ENCODE assay signal across 11 mouse cellular contexts in the genomic region with DNA sequence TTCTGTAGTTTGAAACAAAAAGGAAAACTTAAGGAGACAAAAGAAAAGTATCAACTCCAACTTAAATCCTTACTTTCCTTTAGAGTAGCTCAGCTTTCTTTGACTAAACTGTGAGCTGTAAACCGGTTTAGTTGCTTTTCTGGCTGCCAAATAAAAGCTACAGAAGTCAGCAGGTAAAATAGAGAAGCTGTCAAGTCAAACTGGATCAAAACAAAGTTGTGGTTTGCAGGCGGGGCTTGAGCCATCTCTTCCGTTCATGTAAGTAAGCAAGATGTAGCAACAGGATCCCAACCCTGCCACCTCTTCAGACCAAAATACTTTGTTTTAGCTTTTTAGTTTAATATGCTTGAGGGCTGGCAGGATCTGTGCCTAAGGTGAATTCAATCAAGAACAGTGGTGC. TPM values are rescaled to one million over a fixed set of nuclear protein-coding genes. Genes with fewer than 3 reads are reported as not detected.
A peak's percentile ranks its signal among the peaks of the same experiment; 100 is the strongest.
DNase-seq lines count a peak whose midpoint lies in the region; ATAC-seq and TF ChIP-seq lines count a peak whose summit lies in the region.
"Had no signal": no experiment of that assay in that cellular context is flagged by ENCODE, and none has a peak within 500 bp of the region (broad histone marks: within the 10 kb centered on the region; RNA-seq: fewer than 3 reads in every experiment).

No protein-coding gene starts in this region.

- no peaks in the 10 kb centered on the region for H3K27me3 ChIP-seq in limb, embryonic 14.5 days (ENCODE audit: control insufficient read depth, insufficient read depth, low read length)
- H3K27me3 ChIP-seq in limb, embryonic 10.5 days (ENCODE audit: low read depth, poor library complexity, severe bottlenecking): no peaks in the 10 kb centered on the region
- no peaks in the 10 kb centered on the region for H3K27me3 ChIP-seq in thymus, adult 2 months (ENCODE audit: control insufficient read depth, insufficient read depth, low read length)
- no peaks in the 10 kb centered on the region for H3K27me3 ChIP-seq in midbrain, embryonic 15.5 days (replicated peaks)

- 41% methylated on average over 3 of the region's 3 CpGs for WGBS in limb, embryonic 14.5 days
- WGBS in limb, embryonic 10.5 days: 58% methylated on average over 3 of the region's 3 CpGs
- under 1% methylated on average over 3 of the region's 3 CpGs for WGBS in thymus, adult 2 months
- 57% methylated on average over 3 of the region's 3 CpGs for WGBS in midbrain, embryonic 15.5 days

- no peak for TF ChIP-seq CTCF in thymus, adult 2 months (IDR thresholded peaks at IDR 0.05; ENCODE audit: borderline replicate concordance, control insufficient read depth, extremely low read depth, insufficient read depth, low read length, poor library complexity)

- no peak for TF ChIP-seq POLR2A in limb, embryonic 14.5 days (IDR thresholded peaks at IDR 0.05; ENCODE audit: borderline replicate concordance, extremely low read depth, insufficient read depth, insufficient read length)
- TF ChIP-seq POLR2A in thymus, adult 2 months (IDR thresholded peaks at IDR 0.05; ENCODE audit: control insufficient read depth, extremely low read depth, insufficient read depth, low read length, poor library complexity): no peak

- peak; percentile 36 for DNase-seq in limb, embryonic 14.5 days (ENCODE audit: low spot score)
- DNase-seq in limb, embryonic 10.5 days (ENCODE audit: low spot score): no peak
- peak; percentile 34 to 36 for DNase-seq in lung, postnatal 4 days
- peak; percentile 75 for DNase-seq in thymus, adult 2 months
- no peak for DNase-seq in retina, postnatal 1 day
- no peak for DNase-seq in kidney, postnatal 25 days
- DNase-seq: adrenal gland, adult 8-10 months; kidney, postnatal 4 days; right cerebral cortex, postnatal 25 days had no signal

- no peaks in the 10 kb centered on the region for H3K4me1 ChIP-seq in limb, embryonic 14.5 days (ENCODE audit: control insufficient read depth, insufficient read depth, low read length)
- H3K4me1 ChIP-seq in limb, embryonic 10.5 days: no peaks in the 10 kb centered on the region
- H3K4me1 ChIP-seq in thymus, adult 2 months (replicated peaks; ENCODE audit: control insufficient read depth, insufficient read depth, low read length): peaks cover 15% of the 10 kb centered on the region
- H3K4me1 ChIP-seq in midbrain, embryonic 15.5 days: no peaks in the 10 kb centered on the region

- no peak overlapping the region for H3K4me3 ChIP-seq in limb, embryonic 14.5 days (replicated peaks; ENCODE audit: low read length)
- H3K4me3 ChIP-seq in limb, embryonic 10.5 days: no peak overlapping the region
- H3K4me3 ChIP-seq in thymus, adult 2 months (ENCODE audit: control insufficient read depth, insufficient read depth, low read length): no peak overlapping the region
- no peak overlapping the region for H3K4me3 ChIP-seq in midbrain, embryonic 15.5 days

- H3K27ac ChIP-seq in limb, embryonic 14.5 days (replicated peaks; ENCODE audit: low read depth, low read length): no peak overlapping the region
- H3K27ac ChIP-seq in limb, embryonic 10.5 days: no peak overlapping the region
- H3K27ac ChIP-seq in thymus, adult 2 months (ENCODE audit: control insufficient read depth, insufficient read depth, low read length): peak overlapping the region; percentile 85
- no peak overlapping the region for H3K27ac ChIP-seq in midbrain, embryonic 15.5 days

- no peaks in the 10 kb centered on the region for H3K9me3 ChIP-seq in limb, embryonic 14.5 days (ENCODE audit: control insufficient read depth, low read length)
- H3K9me3 ChIP-seq in limb, embryonic 10.5 days (replicated peaks): no peaks in the 10 kb centered on the region
- H3K9me3 ChIP-seq in midbrain, embryonic 15.5 days: no peaks in the 10 kb centered on the region

- H3K36me3 ChIP-seq in limb, embryonic 14.5 days (ENCODE audit: control insufficient read depth, insufficient read depth, low read length): no peaks in the 10 kb centered on the region; the same call in 1 of the 2 replicates
- H3K36me3 ChIP-seq in limb, embryonic 10.5 days: peaks cover 7% of the 10 kb centered on the region
- no peaks in the 10 kb centered on the region for H3K36me3 ChIP-seq in thymus, adult 2 months (ENCODE audit: control insufficient read depth, insufficient read depth, low read length)
- no peaks in the 10 kb centered on the region for H3K36me3 ChIP-seq in midbrain, embryonic 15.5 days (replicated peaks)

- ATAC-seq in limb, embryonic 14.5 days (ENCODE audit: low FRiP score, low read depth): no peak
- peak; percentile 73 for ATAC-seq in activated CD4-positive, CD25-positive, alpha-beta regulatory T cell, adult 4 months
- no peak for ATAC-seq in midbrain, embryonic 15.5 days (replicated peaks)

- H3K4me2 ChIP-seq in limb, embryonic 14.5 days (replicated peaks; ENCODE audit: low read depth, low read length, severe bottlenecking): no peak overlapping the region
- H3K4me2 ChIP-seq in midbrain, embryonic 15.5 days: no peak overlapping the region

- H3K9ac ChIP-seq in limb, embryonic 14.5 days (ENCODE audit: low read depth, low read length, severe bottlenecking): no peak overlapping the region
- H3K9ac ChIP-seq in midbrain, embryonic 15.5 days: no peak overlapping the region

RNA-seq across cellular contexts. Expression of a gene that starts 15.8 kb away (rescaled TPM):
- 42.0 and 53.7 TPM in 2 replicates for polyA plus RNA-seq in limb, embryonic 14.5 days (2012; rRNA removed)
- 30.7 and 33.1 TPM in 2 replicates for polyA plus RNA-seq in limb, embryonic 14.5 days (2014; fragmentation: Nextera tagmentation; extraction: Ambion mirVana)
- 25.7 and 31.1 TPM in 2 replicates for polyA plus RNA-seq in limb, embryonic 10.5 days (2016; fragmentation: Nextera tagmentation; extraction: Ambion mirVana)
- 10 to 100 TPM; 15.7 to 16.3 TPM for polyA plus RNA-seq in activated CD4-positive, CD25-positive, alpha-beta regulatory T cell, adult 4 months (2017; shearing (Covaris generic))
- 58.9 and 64.9 TPM in 2 replicates for polyA plus RNA-seq in thymus, adult 2 months (2012; rRNA removed)
- polyA plus RNA-seq in midbrain, embryonic 15.5 days (2015; fragmentation: Nextera tagmentation; extraction: Ambion mirVana): 55.3 and 55.7 TPM in 2 replicates

RNA-seq across cellular contexts. Expression of a gene that starts 38.1 kb away (rescaled TPM):
- 173 and 174 TPM in 2 replicates for polyA plus RNA-seq in limb, embryonic 14.5 days (2012; rRNA removed)
- polyA plus RNA-seq in limb, embryonic 14.5 days (2014; fragmentation: Nextera tagmentation; extraction: Ambion mirVana): 289 and 335 TPM in 2 replicates
- 419 and 440 TPM in 2 replicates for polyA plus RNA-seq in limb, embryonic 10.5 days (2016; fragmentation: Nextera tagmentation; extraction: Ambion mirVana)
- 100 to 1,000 TPM; 299 to 359 TPM for polyA plus RNA-seq in activated CD4-positive, CD25-positive, alpha-beta regulatory T cell, adult 4 months (2017; shearing (Covaris generic))
- polyA plus RNA-seq in thymus, adult 2 months (2012; rRNA removed): 213 and 250 TPM in 2 replicates
- 350 and 352 TPM in 2 replicates for polyA plus RNA-seq in midbrain, embryonic 15.5 days (2015; fragmentation: Nextera tagmentation; extraction: Ambion mirVana)

RNA-seq across cellular contexts. Expression of a gene that starts 41.0 kb away (rescaled TPM):
- polyA plus RNA-seq in limb, embryonic 14.5 days (2012; rRNA removed): 7.1 and 10.8 TPM in 2 replicates
- 5.0 and 7.4 TPM in 2 replicates for polyA plus RNA-seq in limb, embryonic 14.5 days (2014; fragmentation: Nextera tagmentation; extraction: Ambion mirVana)
- 5.0 and 8.4 TPM in 2 replicates for polyA plus RNA-seq in limb, embryonic 10.5 days (2016; fragmentation: Nextera tagmentation; extraction: Ambion mirVana)
- under 1 TPM in 1 of 2 experiments, not detected in 1; 0.13 TPM for polyA plus RNA-seq in activated CD4-positive, CD25-positive, alpha-beta regulatory T cell, adult 4 months (2017; shearing (Covaris generic))
- 4.8 and 6.3 TPM in 2 replicates for polyA plus RNA-seq in thymus, adult 2 months (2012; rRNA removed)
- 47.2 and 50.3 TPM in 2 replicates for polyA plus RNA-seq in midbrain, embryonic 15.5 days (2015; fragmentation: Nextera tagmentation; extraction: Ambion mirVana)

Comparison
In these comparisons a context has a peak if more than half of its experiments do, and no peak if none do; other contexts are left out.
1. DNase-seq: peak in limb, embryonic 14.5 days (single experiment), lung, postnatal 4 days (2 of 2) and thymus, adult 2 months (single experiment); none in limb, embryonic 10.5 days (single experiment), retina, postnatal 1 day (single experiment) and kidney, postnatal 25 days (0 of 2).